Mouse (Mus musculus): Measurements from ENCODE around the gene Fgfr2.

GRCm38 (mm10) chr7:130188108-130188507 lies 2935.0 kb downstream of the Fgfr2 start:
- TF ChIP-seq POLR2A (IDR thresholded peaks at IDR 0.05; ENCODE audit: low read depth, low read length) (no peak), CTCF (IDR thresholded peaks at IDR 0.05; ENCODE audit: extremely low read depth, insufficient read length, insufficient replicate concordance, low read depth, low read length) (no peak)

Measured in small intestine, adult 2 months (tissue).